Mouse (Mus musculus): ENCODE measurements around the gene Glrp1.
A peak's percentile ranks its signal among the peaks of the same experiment; 100 is the strongest.

- TF ChIP-seq EP300 (IDR thresholded peaks at IDR 0.05; ENCODE audit: low read depth) (no peak), CTCF (IDR thresholded peaks at IDR 0.05; ENCODE audit: low read depth) (peak; percentile 89)
Observed at GRCm38 (mm10) chr1:88456451-88457072, 53.3 kb downstream of the Glrp1 start.

Data from liver, embryonic 14.5 days (tissue).